Mouse (Mus musculus): ENCODE measurements around the gene Stk10. TPM values are rescaled to one million over a fixed set of nuclear protein-coding genes. Genes with fewer than 3 reads are reported as not detected.

Stk10 gene
- polyA plus RNA-seq, 1 experiment from 2014 or later: 1.3 TPM

DNA sequence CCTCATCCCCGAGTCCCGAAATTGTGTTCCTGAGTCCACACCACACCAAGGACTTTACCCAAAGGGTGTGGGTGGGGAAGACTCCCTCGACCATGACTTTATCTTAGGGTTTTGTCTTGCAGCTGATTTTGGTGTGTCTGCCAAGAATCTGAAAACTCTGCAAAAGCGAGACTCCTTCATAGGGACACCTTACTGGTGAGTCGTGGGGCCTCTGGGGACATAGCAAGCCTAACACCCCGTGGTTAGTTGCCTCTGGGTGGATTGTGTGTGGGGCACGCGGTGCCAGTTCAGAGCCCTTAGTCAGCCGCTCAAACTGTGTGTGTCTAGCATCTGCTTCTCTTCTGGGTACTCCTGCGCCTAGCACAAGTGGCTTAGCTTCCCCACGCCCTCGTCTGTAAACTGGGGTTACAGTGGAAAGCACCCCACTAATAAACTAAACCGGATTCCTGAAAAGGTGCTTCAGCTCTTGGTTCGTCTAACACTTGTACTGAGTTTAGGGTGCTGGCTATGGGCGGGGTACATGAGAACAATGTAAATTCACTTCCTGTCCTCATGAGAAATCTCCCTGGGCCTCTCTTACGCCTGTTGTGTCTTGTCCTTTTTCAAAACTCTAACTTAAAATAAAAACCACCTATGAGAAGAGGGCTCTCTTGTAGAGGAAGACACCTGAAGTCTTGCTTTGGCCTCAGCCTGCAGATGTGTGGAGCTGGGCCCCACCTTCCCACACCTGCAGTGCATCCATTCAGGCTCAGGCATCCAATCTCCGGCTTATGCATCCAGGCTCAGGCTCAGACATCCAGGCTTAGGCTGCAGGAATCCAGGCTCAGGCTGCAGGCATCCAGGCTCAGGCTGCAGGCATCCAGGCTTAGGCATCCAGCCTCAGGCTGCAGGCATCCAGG is 54.3 kb downstream of the Stk10 start:
- no peak for ATAC-seq
- Histone ChIP-seq H3K4me2 (no peak overlapping the region), H3K27ac (no peak overlapping the region; the same call in 1 of the 2 replicates), H3K36me3 (ENCODE audit: poor library complexity, severe bottlenecking) (no peaks in the 10 kb centered on the region), H3K9me3 (replicated peaks) (no peaks in the 10 kb centered on the region), H3K9ac (peak overlapping the region; percentile 53), H3K27me3 (no peaks in the 10 kb centered on the region), H3K4me1 (peaks cover 9% of the 10 kb centered on the region; the same call in 1 of the 2 replicates), H3K4me3 (no peak overlapping the region)
- 75% methylated on average over 17 of the region's 17 CpGs for WGBS

GRCm38 (mm10) chr11:32588090-32588891 is 55.2 kb downstream of the Stk10 start:
- WGBS: 33% methylated on average over 15 of the region's 15 CpGs
- H3K27ac ChIP-seq: no peak overlapping the region; the same call in 1 of the 2 replicates

DNA sequence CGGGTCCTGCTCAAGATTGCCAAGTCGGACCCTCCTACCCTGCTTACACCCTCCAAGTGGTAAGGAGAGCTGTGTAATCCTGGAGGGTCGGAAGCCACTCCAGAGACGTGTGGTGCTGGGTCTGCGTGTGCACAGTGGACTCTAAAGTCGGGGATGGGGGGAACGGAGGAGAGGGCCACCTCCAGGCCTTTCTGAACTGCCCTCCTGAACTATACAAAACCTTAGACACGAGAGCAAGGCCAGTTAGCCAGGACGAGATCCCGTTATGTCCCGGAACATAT is 55.7 kb downstream of the Stk10 start:
- Histone ChIP-seq H3K4me1 (peaks cover 11% of the 10 kb centered on the region; the same call in 1 of the 2 replicates), H3K9me3 (replicated peaks) (no peaks in the 10 kb centered on the region), H3K36me3 (ENCODE audit: poor library complexity, severe bottlenecking) (no peaks in the 10 kb centered on the region), H3K27ac (no peak overlapping the region), H3K4me2 (no peak overlapping the region), H3K27me3 (no peaks in the 10 kb centered on the region), H3K9ac (no peak overlapping the region), H3K4me3 (no peak overlapping the region)
- no peak; the same call in 1 of the 2 replicates for ATAC-seq
- 81% methylated on average over 11 of the region's 11 CpGs for WGBS

More at GRCm38 (mm10) chr11:32588090-32588891, 55.2 kb downstream of the Stk10 start:
- no peaks in the 10 kb centered on the region for H3K27me3 ChIP-seq
- peak overlapping the region; percentile 53 for H3K9ac ChIP-seq
- H3K4me2 ChIP-seq: no peak overlapping the region
- no peaks in the 10 kb centered on the region for H3K36me3 ChIP-seq (ENCODE audit: poor library complexity, severe bottlenecking)
- H3K4me1 ChIP-seq: peaks cover 11% of the 10 kb centered on the region; the same call in 1 of the 2 replicates
- H3K9me3 ChIP-seq (replicated peaks): no peaks in the 10 kb centered on the region
- H3K4me3 ChIP-seq: no peak overlapping the region
- peak; percentile 64 for ATAC-seq

- no peak for ATAC-seq
Measured at GRCm38 (mm10) chr11:32589201-32589600, 56.1 kb downstream of the Stk10 start.

GRCm38 (mm10) chr11:32589791-32590190 is 56.7 kb downstream of the Stk10 start:
- no peaks in the 10 kb centered on the region for H3K9me3 ChIP-seq (replicated peaks)
- H3K4me3 ChIP-seq: no peak overlapping the region
- H3K27ac ChIP-seq: no peak overlapping the region
- no peaks in the 10 kb centered on the region for H3K27me3 ChIP-seq
- H3K9ac ChIP-seq: no peak overlapping the region
- H3K36me3 ChIP-seq (ENCODE audit: poor library complexity, severe bottlenecking): no peaks in the 10 kb centered on the region
- ATAC-seq: no peak
- no peak overlapping the region for H3K4me2 ChIP-seq
- WGBS: 92% methylated on average over 8 of the region's 8 CpGs
- H3K4me1 ChIP-seq: peaks cover 11% of the 10 kb centered on the region; the same call in 1 of the 2 replicates

More at GRCm38 (mm10) chr11:32589201-32589600, 56.1 kb downstream of the Stk10 start:
- H3K4me3 ChIP-seq: no peak overlapping the region
- H3K27me3 ChIP-seq: no peaks in the 10 kb centered on the region
- H3K27ac ChIP-seq: no peak overlapping the region
- no peak overlapping the region for H3K4me2 ChIP-seq
- H3K36me3 ChIP-seq (ENCODE audit: poor library complexity, severe bottlenecking): no peaks in the 10 kb centered on the region
- H3K9ac ChIP-seq: no peak overlapping the region
- WGBS: 93% methylated on average over 12 of the region's 12 CpGs
- peaks cover 11% of the 10 kb centered on the region; the same call in 1 of the 2 replicates for H3K4me1 ChIP-seq
- H3K9me3 ChIP-seq (replicated peaks): no peaks in the 10 kb centered on the region

GRCm38 (mm10) chr11:32590205-32590604 is 57.1 kb downstream of the Stk10 start:
- WGBS: 84% methylated on average over 6 of the region's 6 CpGs
- H3K9ac ChIP-seq: no peak overlapping the region
- H3K9me3 ChIP-seq (replicated peaks): no peaks in the 10 kb centered on the region
- no peak overlapping the region for H3K27ac ChIP-seq
- H3K4me2 ChIP-seq: no peak overlapping the region
- ATAC-seq: no peak
- H3K4me1 ChIP-seq: peaks cover 11% of the 10 kb centered on the region; the same call in 1 of the 2 replicates
- H3K36me3 ChIP-seq (ENCODE audit: poor library complexity, severe bottlenecking): no peaks in the 10 kb centered on the region
- H3K27me3 ChIP-seq: no peaks in the 10 kb centered on the region
- H3K4me3 ChIP-seq: no peak overlapping the region

- H3K9ac ChIP-seq: no peak overlapping the region
- H3K36me3 ChIP-seq (ENCODE audit: poor library complexity, severe bottlenecking): no peaks in the 10 kb centered on the region
- H3K27ac ChIP-seq: peak overlapping the region; percentile 19
- peaks cover 11% of the 10 kb centered on the region; the same call in 1 of the 2 replicates for H3K4me1 ChIP-seq
- no peak overlapping the region for H3K4me3 ChIP-seq
- no peaks in the 10 kb centered on the region for H3K9me3 ChIP-seq (replicated peaks)
- whole genome bisulfite sequencing: 67% methylated on average over 12 of the region's 12 CpGs
- ATAC-seq: peak; percentile 64; the same call in 1 of the 2 replicates
- H3K4me2 ChIP-seq: no peak overlapping the region
- H3K27me3 ChIP-seq: no peaks in the 10 kb centered on the region
Measured at GRCm38 (mm10) chr11:32591921-32592850, 59.1 kb downstream of the Stk10 start.

DNA sequence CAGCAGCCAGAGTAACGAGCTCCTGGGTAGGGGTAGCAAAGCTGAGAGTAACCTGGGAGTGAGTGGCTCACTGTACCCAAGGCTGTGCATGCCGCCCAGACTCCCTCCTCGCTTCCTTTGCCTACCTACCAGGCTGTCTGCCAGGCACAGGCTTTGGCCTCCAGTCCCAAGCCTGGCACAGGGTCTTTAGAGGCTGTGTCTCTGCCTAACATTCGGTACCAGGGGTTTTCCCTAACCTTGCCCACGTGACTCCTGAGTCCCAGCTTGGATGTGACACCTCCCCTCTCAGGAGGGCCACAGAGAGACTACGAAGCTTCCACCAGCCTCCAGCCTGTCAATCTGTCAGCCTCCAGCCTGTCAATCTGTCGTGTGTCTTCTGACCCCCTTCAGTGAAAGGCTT is 60.0 kb downstream of the Stk10 start:
- Histone ChIP-seq H3K36me3 (ENCODE audit: poor library complexity, severe bottlenecking) (no peaks in the 10 kb centered on the region), H3K9me3 (replicated peaks) (no peaks in the 10 kb centered on the region), H3K9ac (no peak overlapping the region), H3K27me3 (no peaks in the 10 kb centered on the region), H3K4me1 (peaks cover 11% of the 10 kb centered on the region; the same call in 1 of the 2 replicates), H3K4me3 (no peak overlapping the region), H3K27ac (no peak overlapping the region), H3K4me2 (no peak overlapping the region)
- 83% methylated on average over 7 of the region's 7 CpGs for WGBS
- ATAC-seq: no peak

DNA sequence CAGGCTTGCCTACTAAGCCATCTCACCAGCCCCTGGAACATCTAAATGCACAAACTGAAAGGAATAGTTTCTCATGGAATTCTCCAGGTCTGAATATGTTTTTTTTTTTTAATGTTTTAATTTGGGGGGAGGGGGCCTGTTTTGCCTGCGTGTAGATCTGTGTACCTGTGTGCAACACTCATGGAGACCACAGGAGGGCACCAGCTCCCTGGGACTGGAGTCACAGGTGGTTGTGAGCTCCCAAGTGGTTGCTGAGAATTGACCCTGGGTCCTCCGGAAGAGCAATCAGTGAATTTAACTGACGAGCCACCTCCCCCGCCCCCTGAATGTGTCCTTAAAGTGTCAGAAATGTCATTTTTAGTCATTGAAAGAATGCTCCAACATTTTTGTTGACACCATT is 61.0 kb downstream of the Stk10 start:
- Histone ChIP-seq H3K9ac (no peak overlapping the region), H3K9me3 (replicated peaks) (no peaks in the 10 kb centered on the region), H3K36me3 (ENCODE audit: poor library complexity, severe bottlenecking) (no peaks in the 10 kb centered on the region), H3K4me1 (peaks cover 11% of the 10 kb centered on the region; the same call in 1 of the 2 replicates), H3K4me3 (no peak overlapping the region), H3K27ac (no peak overlapping the region), H3K27me3 (no peaks in the 10 kb centered on the region), H3K4me2 (no peak overlapping the region)
- no peak for ATAC-seq
- 94% methylated on average over 4 of the region's 4 CpGs for WGBS

DNA sequence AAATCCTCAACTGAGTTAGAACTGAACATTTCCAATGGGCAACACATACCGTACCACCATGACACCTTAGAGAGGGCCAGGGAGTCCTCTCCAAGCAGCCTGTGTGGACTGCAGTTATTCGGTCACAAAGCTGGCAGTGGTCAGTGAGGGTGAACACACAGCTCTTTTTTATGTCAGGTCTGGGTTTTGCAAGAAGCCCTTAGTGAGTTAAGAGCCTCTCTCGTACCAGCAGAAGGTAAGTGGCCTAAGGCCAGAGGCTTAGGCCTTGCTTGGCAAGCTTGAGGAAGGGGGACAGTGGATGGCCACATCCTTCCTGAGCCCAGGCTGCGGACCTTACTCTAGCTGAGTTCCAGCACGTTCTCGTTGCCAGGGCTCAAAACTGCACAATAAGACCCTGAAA is 67.3 kb downstream of the Stk10 start:
- WGBS: 92% methylated on average over 6 of the region's 6 CpGs
- Histone ChIP-seq H3K4me2 (no peak overlapping the region), H3K9me3 (replicated peaks) (no peaks in the 10 kb centered on the region), H3K4me1 (peaks cover 24% of the 10 kb centered on the region), H3K9ac (no peak overlapping the region), H3K36me3 (ENCODE audit: poor library complexity, severe bottlenecking) (no peaks in the 10 kb centered on the region), H3K4me3 (no peak overlapping the region), H3K27ac (no peak overlapping the region), H3K27me3 (no peaks in the 10 kb centered on the region)
- no peak for ATAC-seq

- H3K4me3 ChIP-seq: no peak overlapping the region
- H3K9me3 ChIP-seq (replicated peaks): no peaks in the 10 kb centered on the region
- H3K4me2 ChIP-seq: no peak overlapping the region
- peaks cover 26% of the 10 kb centered on the region for H3K4me1 ChIP-seq
- H3K27ac ChIP-seq: no peak overlapping the region
- ATAC-seq: no peak
- 45% methylated on average over 12 of the region's 12 CpGs for WGBS
- no peaks in the 10 kb centered on the region for H3K36me3 ChIP-seq (ENCODE audit: poor library complexity, severe bottlenecking)
- no peak overlapping the region for H3K9ac ChIP-seq
- H3K27me3 ChIP-seq: no peaks in the 10 kb centered on the region
Measured at GRCm38 (mm10) chr11:32601528-32602323, 68.6 kb downstream of the Stk10 start.
